Mouse (Mus musculus) liver, embryonic 11.5 days (tissue): ENCODE results near the gene Rgl2. TPM values are rescaled to one million over a fixed set of nuclear protein-coding genes. Genes with fewer than 3 reads are reported as not detected.

Source experiments
- ATAC-seq: fragments of 200-750 bp; cut with Nextera tagmentation; replicated peaks from 2 replicates; pipeline ENCODE4 v1.8.0; 2017; ENCODE audit warnings: moderate number of reproducible peaks, mild to moderate bottlenecking, moderate TSS enrichment, moderate library complexity; ENCODE audit not compliant: low FRiP score
- DNase-seq: peaks from one replicate; pipeline ENCODE4 v3.0.0-alpha.2; 2017; ENCODE audit warnings: low spot score
- H3K27ac ChIP-seq: fragments of 300-500 bp; sonication (generic); 2 replicates; pipeline ENCODE4 v1.5.1; 2014; ENCODE audit warnings: mild to moderate bottlenecking, low read depth, low read length, control low read depth
- H3K27me3 ChIP-seq: fragments of 300-500 bp; sonication (generic); replicated peaks from 2 replicates; pipeline ENCODE4 v1.6.1; 2014; ENCODE audit warnings: low read length, mixed read lengths; ENCODE audit not compliant: control insufficient read depth, insufficient read depth
- H3K36me3 ChIP-seq: fragments of 300-500 bp; sonication (generic); 2 replicates; pipeline ENCODE4 v1.6.1; 2014; ENCODE audit warnings: mild to moderate bottlenecking, low read length, moderate library complexity, mixed read lengths; ENCODE audit not compliant: control insufficient read depth, insufficient read depth
- H3K4me1 ChIP-seq: fragments of 300-500 bp; sonication (generic); replicated peaks from 2 replicates; pipeline ENCODE4 v1.6.1; 2014; ENCODE audit warnings: low read length, mixed read lengths; ENCODE audit not compliant: control insufficient read depth, insufficient read depth
- H3K4me2 ChIP-seq: fragments of 300-500 bp; sonication (generic); 2 replicates; pipeline ENCODE4 v1.6.1; 2014; ENCODE audit warnings: mild to moderate bottlenecking, control low read depth, moderate library complexity
- H3K4me3 ChIP-seq: fragments of 300-500 bp; sonication (generic); 2 replicates; pipeline ENCODE4 v1.5.1; 2014; ENCODE audit warnings: low read depth, low read length, control low read depth
- H3K9ac ChIP-seq: fragments of 300-500 bp; sonication (generic); 2 replicates; pipeline ENCODE4 v1.6.1; 2014; ENCODE audit warnings: low read depth, low read length, control low read depth
- H3K9me3 ChIP-seq: fragments of 300-500 bp; sonication (generic); 2 replicates; pipeline ENCODE4 v1.6.1; 2016; ENCODE audit warnings: low read length, inconsistent platforms, mixed read lengths; ENCODE audit not compliant: control insufficient read depth
- WGBS: fragments of 180-500 bp; shearing (Covaris S2); extraction: QIAGEN DNeasy Blood & Tissue Kit; methylation state at CpG from one replicate; pipeline ENCODE4 v1.1.7; 2014; 5-methylcytosine and 5-hydroxymethylcytosine counted together
- polyA plus RNA-seq: library from polyadenylated mRNA; unstranded; fragments of >200 nt; fragmentation: Nextera tagmentation; extraction: Ambion mirVana; gene quantifications from 2 replicates; pipeline ENCODE4 v1.2.1, GENCODE M21; 2014

Rgl2 gene
- polyA plus RNA-seq, 1 experiment from 2014 or later = 25.6 TPM

- peaks cover 25% of the 10 kb centered on the region for H3K4me1 ChIP-seq
- peaks cover 9% of the 10 kb centered on the region; the same call in 1 of the 2 replicates for H3K36me3 ChIP-seq
- WGBS = 84% methylated on average over 21 of the region's 21 CpGs
These were observed 3.8 kb upstream of the Rgl2 start for GRCm38 (mm10) chr17:33925406-33926116.

GRCm38 (mm10) chr17:33926207-33926932 lies 3.0 kb upstream of the Rgl2 start:
- Histone ChIP-seq H3K9me3 (no peaks in the 10 kb centered on the region), H3K4me3 (0 out of 2 replicates have a peak overlapping the region, but pooled peaks have one; percentile 14), H3K27me3 (no peaks in the 10 kb centered on the region), H3K4me2 (no peak overlapping the region; the same call in 1 of the 2 replicates), H3K36me3 (peaks cover 9% of the 10 kb centered on the region; the same call in 1 of the 2 replicates), H3K9ac (no peak overlapping the region), H3K4me1 (peaks cover 29% of the 10 kb centered on the region), H3K27ac (no peak overlapping the region)
- 81% methylated on average over 17 of the region's 17 CpGs for WGBS
- DNase-seq (no peak), ATAC-seq (no peak)

More at GRCm38 (mm10) chr17:33925406-33926116, 3.8 kb upstream of the Rgl2 start:
- peak overlapping the region; percentile 4; the same call in 1 of the 2 replicates for H3K27ac ChIP-seq
- H3K27me3 ChIP-seq = no peaks in the 10 kb centered on the region
- no peak overlapping the region for H3K9ac ChIP-seq
- 0 out of 2 replicates have a peak overlapping the region, but pooled peaks have one; percentile 14 for H3K4me3 ChIP-seq
- no peak for ATAC-seq
- H3K9me3 ChIP-seq = no peaks in the 10 kb centered on the region
- no peak for DNase-seq
- no peak overlapping the region for H3K4me2 ChIP-seq

- DNase-seq (no peak), ATAC-seq (no peak)
- Histone ChIP-seq H3K4me1 (peaks cover 30% of the 10 kb centered on the region), H3K9me3 (no peaks in the 10 kb centered on the region), H3K4me2 (peak overlapping the region; percentile 99), H3K9ac (peak overlapping the region; percentile 92), H3K27ac (no peak overlapping the region), H3K4me3 (peak overlapping the region; percentile 91), H3K27me3 (no peaks in the 10 kb centered on the region), H3K36me3 (peaks cover 9% of the 10 kb centered on the region; the same call in 1 of the 2 replicates)
- WGBS = 57% methylated on average over 21 of the region's 21 CpGs
These were observed 944 bp upstream of the Rgl2 start for GRCm38 (mm10) chr17:33928251-33928947.

GRCm38 (mm10) chr17:33930280-33931158 lies 1.2 kb downstream of the Rgl2 start:
- Histone ChIP-seq H3K27me3 (no peaks in the 10 kb centered on the region), H3K4me2 (peak overlapping the region; percentile 99), H3K36me3 (peaks cover 11% of the 10 kb centered on the region; the same call in 1 of the 2 replicates), H3K4me3 (peak overlapping the region; percentile 91), H3K9ac (peak overlapping the region; percentile 92), H3K4me1 (peaks cover 19% of the 10 kb centered on the region), H3K9me3 (no peaks in the 10 kb centered on the region), H3K27ac (peak overlapping the region; percentile 98)
- ATAC-seq = peak; percentile 33; the same call in 1 of the 2 replicates
- peak; percentile 67 for DNase-seq
- WGBS = under 1% methylated on average over 45 of the region's 45 CpGs

- H3K4me1 ChIP-seq = peaks cover 19% of the 10 kb centered on the region
- peak overlapping the region; percentile 22; the same call in 1 of the 2 replicates for H3K27ac ChIP-seq
- H3K9ac ChIP-seq = peak overlapping the region; percentile 92
- no peaks in the 10 kb centered on the region for H3K27me3 ChIP-seq
- peaks cover 11% of the 10 kb centered on the region; the same call in 1 of the 2 replicates for H3K36me3 ChIP-seq
- WGBS = 46% methylated on average over 18 of the region's 18 CpGs
- DNase-seq (no peak), ATAC-seq (no peak)
- peak overlapping the region; percentile 99 for H3K4me2 ChIP-seq
- peak overlapping the region; percentile 91 for H3K4me3 ChIP-seq
- no peaks in the 10 kb centered on the region for H3K9me3 ChIP-seq
These were observed 2.0 kb downstream of the Rgl2 start for GRCm38 (mm10) chr17:33931159-33931866.

- 94% methylated on average over 11 of the region's 11 CpGs for WGBS
- H3K36me3 ChIP-seq = peaks cover 11% of the 10 kb centered on the region; the same call in 1 of the 2 replicates
- H3K27me3 ChIP-seq = no peaks in the 10 kb centered on the region
These were observed 2.6 kb downstream of the Rgl2 start for GRCm38 (mm10) chr17:33931947-33932346.

GRCm38 (mm10) chr17:33932448-33932847 lies 3.1 kb downstream of the Rgl2 start:
- H3K4me3 ChIP-seq = no peak overlapping the region
- WGBS = 88% methylated on average over 14 of the region's 14 CpGs
- DNase-seq (no peak), ATAC-seq (no peak)
- no peaks in the 10 kb centered on the region for H3K27me3 ChIP-seq
- no peak overlapping the region for H3K9ac ChIP-seq
- no peaks in the 10 kb centered on the region for H3K9me3 ChIP-seq
- H3K4me1 ChIP-seq = peaks cover 19% of the 10 kb centered on the region
- H3K27ac ChIP-seq = no peak overlapping the region
- H3K36me3 ChIP-seq = peaks cover 14% of the 10 kb centered on the region; the same call in 1 of the 2 replicates
- H3K4me2 ChIP-seq = no peak overlapping the region

More at GRCm38 (mm10) chr17:33931947-33932346, 2.6 kb downstream of the Rgl2 start:
- no peak for ATAC-seq
- no peak overlapping the region for H3K4me2 ChIP-seq
- no peak overlapping the region for H3K27ac ChIP-seq
- H3K9me3 ChIP-seq = no peaks in the 10 kb centered on the region
- no peak for DNase-seq
- H3K9ac ChIP-seq = no peak overlapping the region
- H3K4me3 ChIP-seq = no peak overlapping the region
- H3K4me1 ChIP-seq = peaks cover 19% of the 10 kb centered on the region
